Mouse (Mus musculus) neural tube, embryonic 15.5 days (tissue): ENCODE data around the gene Arhgef6. TPM values are rescaled to one million over a fixed set of nuclear protein-coding genes. Genes with fewer than 3 reads are reported as not detected.

Source experiments
- ATAC-seq: fragments of 200-750 bp; cut with Nextera tagmentation; 2 replicates; pipeline ENCODE4 v1.8.0; 2017; ENCODE audit warnings: mild to moderate bottlenecking, moderate TSS enrichment, moderate library complexity; ENCODE audit not compliant: low FRiP score
- H3K27ac ChIP-seq: fragments of 300-500 bp; sonication (generic); replicated peaks from 2 replicates; pipeline ENCODE4 v1.5.1; 2015; ENCODE audit warnings: mild to moderate bottlenecking, inconsistent platforms
- H3K27me3 ChIP-seq: fragments of 300-500 bp; sonication (generic); replicated peaks from 2 replicates; pipeline ENCODE4 v1.6.1; 2015; ENCODE audit warnings: inconsistent platforms
- H3K36me3 ChIP-seq: fragments of 300-500 bp; sonication (generic); 2 replicates; pipeline ENCODE4 v1.6.1; 2015; ENCODE audit warnings: inconsistent platforms
- H3K4me1 ChIP-seq: fragments of 300-500 bp; sonication (generic); 2 replicates; pipeline ENCODE4 v1.6.1; 2015; ENCODE audit warnings: inconsistent platforms
- H3K4me2 ChIP-seq: fragments of 300-500 bp; sonication (generic); 2 replicates; pipeline ENCODE4 v1.6.1; 2015; ENCODE audit warnings: inconsistent platforms, mild to moderate bottlenecking, moderate library complexity
- H3K4me3 ChIP-seq: fragments of 300-500 bp; sonication (generic); replicated peaks from 2 replicates; pipeline ENCODE4 v1.5.1; 2015; ENCODE audit warnings: mild to moderate bottlenecking, inconsistent platforms
- H3K9ac ChIP-seq: fragments of 300-500 bp; sonication (generic); replicated peaks from 2 replicates; pipeline ENCODE4 v1.6.1; 2015; ENCODE audit warnings: mild to moderate bottlenecking, inconsistent platforms
- H3K9me3 ChIP-seq: fragments of 300-500 bp; sonication (generic); replicated peaks from 2 replicates; pipeline ENCODE4 v1.6.1; 2016; ENCODE audit warnings: inconsistent platforms
- WGBS: fragments of 180-500 bp; shearing (Covaris S2); methylation state at CpG from one replicate; pipeline ENCODE4 v1.1.7; 2015; ENCODE audit warnings: mixed read lengths; 5-methylcytosine and 5-hydroxymethylcytosine counted together
- polyA plus RNA-seq: library from polyadenylated mRNA; unstranded; fragments of >200 nt; fragmentation: Nextera tagmentation; extraction: Ambion mirVana; gene quantifications from 2 replicates; pipeline ENCODE4 v1.2.1, GENCODE M21; 2015

Arhgef6 gene
- polyA plus RNA-seq, 1 experiment from 2014 or later, result 5.6 TPM

DNA sequence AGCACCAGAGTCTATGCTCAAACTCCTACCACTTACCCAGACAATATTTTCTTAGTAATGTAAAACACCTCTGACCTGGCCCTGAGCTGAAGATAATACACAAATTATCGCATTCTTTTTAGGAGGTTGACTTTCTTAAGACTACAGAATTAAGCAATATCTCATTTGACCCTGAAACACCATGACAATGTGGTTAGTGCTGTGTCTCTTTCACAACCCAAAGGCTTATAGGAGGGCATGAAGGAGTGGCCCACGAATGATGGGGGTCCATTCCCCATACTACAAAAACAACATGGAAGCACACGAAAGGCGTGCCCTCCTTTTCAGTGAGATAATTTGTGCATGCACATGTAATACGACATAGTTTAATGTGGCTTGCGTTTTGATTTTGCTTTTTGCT, 3.2 kb downstream of the Arhgef6 start:
- ATAC-seq, result no peak
- 90% methylated on average over 6 of the region's 6 CpGs for WGBS

GRCm38 (mm10) chrX:57327668-57328338, 10.7 kb downstream of the Arhgef6 start:
- no peak overlapping the region for H3K4me2 ChIP-seq
- no peaks in the 10 kb centered on the region for H3K4me1 ChIP-seq
- no peaks in the 10 kb centered on the region for H3K27me3 ChIP-seq
- H3K27ac ChIP-seq, result no peak overlapping the region
- no peaks in the 10 kb centered on the region for H3K9me3 ChIP-seq
- no peak overlapping the region for H3K9ac ChIP-seq
- ATAC-seq, result no peak
- no peaks in the 10 kb centered on the region for H3K36me3 ChIP-seq
- 76% methylated on average over 3 of the region's 3 CpGs for WGBS
- H3K4me3 ChIP-seq, result no peak overlapping the region

More for the DNA sequence above, 3.2 kb downstream of the Arhgef6 start:
- Histone ChIP-seq H3K27ac (no peak overlapping the region), H3K4me3 (no peak overlapping the region), H3K27me3 (no peaks in the 10 kb centered on the region), H3K9ac (no peak overlapping the region), H3K4me2 (no peak overlapping the region), H3K9me3 (no peaks in the 10 kb centered on the region), H3K4me1 (no peaks in the 10 kb centered on the region), H3K36me3 (no peaks in the 10 kb centered on the region)

DNA sequence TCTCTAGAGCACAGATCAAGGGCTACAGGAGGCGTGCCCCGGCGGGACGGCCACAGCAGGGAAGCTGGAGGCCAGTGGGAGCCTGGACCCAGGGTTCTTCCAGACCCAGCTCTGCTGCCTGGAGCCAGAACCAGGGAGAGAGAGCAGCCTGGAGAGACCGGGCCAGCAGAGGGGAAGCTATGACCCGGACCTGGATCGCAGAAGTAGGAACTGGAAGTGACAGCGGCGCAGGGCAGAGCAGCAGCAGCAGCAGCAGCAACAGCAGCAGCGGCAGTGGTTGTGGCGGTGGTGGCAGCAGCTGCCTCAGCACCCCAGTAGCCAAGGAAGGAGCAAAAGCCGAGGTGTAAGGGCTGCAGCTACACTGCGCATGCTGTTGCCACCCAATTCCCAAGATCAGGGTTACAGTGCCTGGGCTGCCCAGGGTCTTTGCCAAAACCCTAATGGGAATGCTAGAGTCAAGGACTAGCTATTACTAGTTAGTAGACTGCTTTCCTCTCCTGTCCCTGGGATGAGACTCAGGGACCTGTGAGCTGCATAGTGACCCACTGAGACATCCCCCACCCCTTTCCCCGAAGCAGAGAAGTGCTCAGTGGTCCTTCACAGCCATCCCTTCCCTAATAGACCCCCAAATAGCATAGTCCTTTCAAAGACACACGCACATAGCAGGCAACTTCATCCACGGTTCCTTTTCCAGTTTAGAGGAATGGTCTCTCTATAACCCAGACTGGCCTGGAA, 11.9 kb downstream of the Arhgef6 start:
- peak; percentile 91 for ATAC-seq
- Histone ChIP-seq H3K27ac (no peak overlapping the region), H3K4me3 (peak overlapping the region; percentile 44), H3K4me1 (no peaks in the 10 kb centered on the region), H3K4me2 (peak overlapping the region; percentile 77), H3K9me3 (no peaks in the 10 kb centered on the region), H3K9ac (peak overlapping the region; percentile 29), H3K27me3 (no peaks in the 10 kb centered on the region), H3K36me3 (no peaks in the 10 kb centered on the region)
- 23% methylated on average over 16 of the region's 16 CpGs for WGBS

GRCm38 (mm10) chrX:57325861-57326461, 12.6 kb downstream of the Arhgef6 start:
- Histone ChIP-seq H3K36me3 (no peaks in the 10 kb centered on the region), H3K9ac (peak overlapping the region; percentile 29), H3K4me2 (peak overlapping the region; percentile 77), H3K4me1 (no peaks in the 10 kb centered on the region), H3K27me3 (no peaks in the 10 kb centered on the region), H3K4me3 (peak overlapping the region; percentile 44), H3K27ac (no peak overlapping the region), H3K9me3 (no peaks in the 10 kb centered on the region)
- 25% methylated on average over 27 of the region's 29 CpGs for WGBS
- ATAC-seq, result peak; percentile 87

- Histone ChIP-seq H3K36me3 (no peaks in the 10 kb centered on the region), H3K27me3 (no peaks in the 10 kb centered on the region), H3K9me3 (no peaks in the 10 kb centered on the region), H3K27ac (no peak overlapping the region), H3K4me3 (no peak overlapping the region), H3K9ac (no peak overlapping the region), H3K4me1 (no peaks in the 10 kb centered on the region), H3K4me2 (no peak overlapping the region)
- no peak for ATAC-seq
- 82% methylated on average over 6 of the region's 6 CpGs for WGBS
Measured at GRCm38 (mm10) chrX:57324891-57325290, 13.6 kb downstream of the Arhgef6 start.

DNA sequence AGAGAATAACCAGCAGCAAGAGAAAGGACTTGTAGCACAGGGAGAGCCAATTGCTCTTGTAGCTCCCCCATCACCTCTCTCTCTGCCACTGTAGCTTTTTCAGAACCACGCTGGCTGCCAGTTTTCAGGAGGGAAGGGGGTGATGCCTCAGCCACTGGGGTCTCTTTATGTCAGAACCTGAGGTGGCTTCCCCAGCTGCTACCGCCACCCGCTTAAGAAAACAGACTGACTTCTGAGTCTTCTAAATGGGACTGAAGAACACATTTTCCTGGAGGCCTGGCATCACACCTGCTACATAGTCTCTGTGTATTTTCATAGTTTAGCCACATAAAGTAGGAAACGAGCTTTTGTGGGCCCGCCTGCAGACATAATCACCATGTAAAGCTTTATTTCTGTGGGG, 26.5 kb downstream of the Arhgef6 start:
- Histone ChIP-seq H3K27me3 (no peaks in the 10 kb centered on the region), H3K36me3 (no peaks in the 10 kb centered on the region), H3K27ac (no peak overlapping the region), H3K4me1 (no peaks in the 10 kb centered on the region), H3K4me3 (no peak overlapping the region), H3K9ac (no peak overlapping the region), H3K4me2 (no peak overlapping the region), H3K9me3 (no peaks in the 10 kb centered on the region)
- WGBS, result 76% methylated on average over 5 of the region's 5 CpGs
- ATAC-seq, result no peak

DNA sequence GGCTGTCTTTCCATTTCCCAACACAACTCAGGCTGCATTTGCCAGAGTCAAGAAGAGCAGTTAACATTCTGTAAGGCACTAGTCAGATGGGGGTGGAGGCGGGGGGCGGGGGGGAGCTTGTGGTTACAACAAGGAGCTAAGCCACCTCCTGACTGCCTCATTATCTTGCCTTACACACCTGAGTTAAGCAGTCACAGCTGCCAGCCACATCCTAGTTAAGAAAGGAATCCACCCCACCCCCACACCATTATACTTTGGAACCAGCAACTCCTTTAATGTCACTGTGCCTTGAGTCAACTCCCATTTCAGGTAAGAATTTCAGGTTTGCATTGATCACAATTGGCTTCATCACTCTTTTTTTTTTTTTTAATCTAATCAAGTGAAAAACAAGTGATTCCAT, 28.5 kb downstream of the Arhgef6 start:
- H3K9me3 ChIP-seq, result no peaks in the 10 kb centered on the region
- no peaks in the 10 kb centered on the region for H3K36me3 ChIP-seq
- H3K4me1 ChIP-seq, result no peaks in the 10 kb centered on the region
- no peak overlapping the region for H3K9ac ChIP-seq
- ATAC-seq, result no peak
- no peaks in the 10 kb centered on the region for H3K27me3 ChIP-seq
- H3K4me3 ChIP-seq, result no peak overlapping the region
- 67% methylated on average over 2 of the region's 2 CpGs for WGBS
- no peak overlapping the region for H3K27ac ChIP-seq
- no peak overlapping the region for H3K4me2 ChIP-seq

GRCm38 (mm10) chrX:57306747-57307146, 31.8 kb downstream of the Arhgef6 start:
- Histone ChIP-seq H3K9ac (no peak overlapping the region), H3K4me3 (no peak overlapping the region), H3K27me3 (no peaks in the 10 kb centered on the region), H3K36me3 (no peaks in the 10 kb centered on the region), H3K4me1 (no peaks in the 10 kb centered on the region), H3K4me2 (no peak overlapping the region), H3K9me3 (no peaks in the 10 kb centered on the region), H3K27ac (no peak overlapping the region)
- ATAC-seq, result no peak
- 81% methylated on average over 6 of the region's 6 CpGs for WGBS

GRCm38 (mm10) chrX:57304784-57305287, 33.7 kb downstream of the Arhgef6 start:
- H3K9me3 ChIP-seq, result no peaks in the 10 kb centered on the region
- no peak overlapping the region for H3K4me3 ChIP-seq
- H3K27me3 ChIP-seq, result no peaks in the 10 kb centered on the region
- H3K4me2 ChIP-seq, result no peak overlapping the region
- no peak for ATAC-seq
- H3K36me3 ChIP-seq, result no peaks in the 10 kb centered on the region
- H3K4me1 ChIP-seq, result no peaks in the 10 kb centered on the region
- WGBS, result 90% methylated on average over 3 of the region's 3 CpGs
- no peak overlapping the region for H3K9ac ChIP-seq
- H3K27ac ChIP-seq, result no peak overlapping the region

DNA sequence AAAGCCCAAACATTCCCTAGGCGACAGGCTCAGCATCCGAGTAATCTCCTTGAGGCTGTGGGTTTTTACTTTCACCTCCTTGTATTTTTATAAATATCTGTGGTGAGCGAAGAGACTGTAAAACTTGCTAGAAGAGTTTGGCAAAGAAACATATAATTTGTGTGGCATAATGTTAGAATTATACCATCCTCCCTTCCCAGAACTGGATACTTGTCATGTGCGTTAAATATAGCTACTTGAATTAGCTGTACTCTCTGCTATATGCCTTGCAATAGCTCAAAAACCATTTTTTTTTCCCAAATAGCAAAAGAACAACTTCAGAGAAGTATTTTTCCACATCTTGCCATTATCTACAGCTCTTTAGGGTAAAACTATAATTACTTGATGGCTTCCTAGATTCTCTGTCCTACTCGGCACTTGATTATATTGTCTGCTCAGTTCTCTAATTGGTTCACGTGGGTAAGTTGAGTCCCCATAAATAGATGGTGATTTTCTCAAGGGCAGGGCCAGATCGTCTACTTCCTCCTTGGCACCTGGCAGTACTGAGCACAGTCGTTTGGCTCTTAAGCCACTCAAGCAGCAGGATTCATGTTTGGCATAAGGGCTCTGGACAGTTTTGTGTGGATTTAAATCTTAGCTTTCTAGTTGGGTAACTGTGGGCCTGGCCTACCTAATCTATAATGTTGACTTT, 35.2 kb downstream of the Arhgef6 start:
- Histone ChIP-seq H3K9ac (no peak overlapping the region), H3K27ac (no peak overlapping the region), H3K9me3 (no peaks in the 10 kb centered on the region), H3K4me2 (no peak overlapping the region), H3K4me3 (no peak overlapping the region), H3K36me3 (no peaks in the 10 kb centered on the region), H3K27me3 (no peaks in the 10 kb centered on the region), H3K4me1 (no peaks in the 10 kb centered on the region)
- 81% methylated on average over 8 of the region's 8 CpGs for WGBS
- no peak for ATAC-seq

DNA sequence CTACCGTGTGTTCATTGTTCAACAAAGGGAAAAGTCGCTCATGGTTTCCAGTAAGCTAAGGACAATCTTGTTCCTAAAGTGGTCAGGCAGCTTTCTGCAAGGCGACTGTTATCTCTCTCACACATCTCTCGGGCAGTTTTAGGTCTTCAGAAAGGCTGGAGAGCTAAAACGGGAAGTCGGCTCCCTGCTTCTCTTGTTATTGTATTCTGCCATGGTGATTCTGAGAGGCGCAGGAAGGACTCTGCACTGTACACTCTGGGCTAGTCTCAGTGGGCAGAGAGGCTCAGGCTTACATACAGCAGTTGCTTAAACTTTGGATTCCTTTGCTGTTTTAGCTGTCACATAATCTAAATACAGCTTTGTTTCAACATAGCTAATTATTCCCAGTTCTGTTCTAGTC, 39.6 kb downstream of the Arhgef6 start:
- ATAC-seq, result no peak
- Histone ChIP-seq H3K27me3 (no peaks in the 10 kb centered on the region), H3K4me3 (no peak overlapping the region), H3K9me3 (no peaks in the 10 kb centered on the region), H3K4me2 (no peak overlapping the region), H3K9ac (no peak overlapping the region), H3K4me1 (no peaks in the 10 kb centered on the region), H3K27ac (no peak overlapping the region), H3K36me3 (no peaks in the 10 kb centered on the region)
- WGBS, result 70% methylated on average over 7 of the region's 7 CpGs
